In genomic region chr5:132837420-132837819, GRCm38 (mm10) we compare ENCODE assay signal across 21 mouse cellular contexts.
DNase-seq lines count a peak whose midpoint lies in the region; ATAC-seq and TF ChIP-seq lines count a peak whose summit lies in the region.
"Had no signal": no experiment of that assay in that cellular context is flagged by ENCODE, and none has a peak within 500 bp of the region (broad histone marks: within the 10 kb centered on the region; RNA-seq: fewer than 3 reads in every experiment).

No protein-coding gene starts in this region.

- H3K4me1 ChIP-seq in forebrain, embryonic 14.5 days (ENCODE audit: control insufficient read depth, insufficient read depth, low read length): no peaks in the 10 kb centered on the region
- H3K4me1 ChIP-seq in forebrain, embryonic 16.5 days (replicated peaks; ENCODE audit: control insufficient read depth, insufficient read depth, low read length): no peaks in the 10 kb centered on the region
- H3K4me1 ChIP-seq in kidney, postnatal 0 days (replicated peaks; ENCODE audit: insufficient read depth, low read length): no peaks in the 10 kb centered on the region
- H3K4me1 ChIP-seq in midbrain, embryonic 14.5 days (ENCODE audit: control insufficient read depth, insufficient read depth, low read length): no peaks in the 10 kb centered on the region
- no peaks in the 10 kb centered on the region for H3K4me1 ChIP-seq in midbrain, embryonic 13.5 days (replicated peaks)
- H3K4me1 ChIP-seq: embryonic facial prominence, embryonic 15.5 days; forebrain, embryonic 15.5 days; heart, embryonic 15.5 days; hindbrain, embryonic 13.5 days had no signal

- TF ChIP-seq CTCF in kidney, postnatal 0 days (IDR thresholded peaks at IDR 0.05; ENCODE audit: low read depth): no peak

- H3K4me2 ChIP-seq in forebrain, embryonic 14.5 days (ENCODE audit: low read length): no peak overlapping the region
- no peak overlapping the region for H3K4me2 ChIP-seq in forebrain, embryonic 16.5 days (ENCODE audit: low read length)
- no peak overlapping the region for H3K4me2 ChIP-seq in kidney, postnatal 0 days (ENCODE audit: low read length)
- H3K4me2 ChIP-seq in midbrain, embryonic 14.5 days (ENCODE audit: low read length): no peak overlapping the region
- no peak overlapping the region for H3K4me2 ChIP-seq in midbrain, embryonic 13.5 days (replicated peaks)
- H3K4me2 ChIP-seq: embryonic facial prominence, embryonic 15.5 days; forebrain, embryonic 15.5 days; heart, embryonic 11.5 days; heart, embryonic 15.5 days; hindbrain, embryonic 13.5 days had no signal

- H3K9ac ChIP-seq in forebrain, embryonic 14.5 days (ENCODE audit: low read length): no peak overlapping the region
- H3K9ac ChIP-seq in forebrain, embryonic 16.5 days (replicated peaks; ENCODE audit: low read depth, low read length): no peak overlapping the region
- H3K9ac ChIP-seq in kidney, postnatal 0 days (ENCODE audit: low read depth, low read length): no peak overlapping the region
- no peak overlapping the region for H3K9ac ChIP-seq in midbrain, embryonic 14.5 days (replicated peaks; ENCODE audit: low read length)
- no peak overlapping the region for H3K9ac ChIP-seq in midbrain, embryonic 13.5 days (replicated peaks)
- H3K9ac ChIP-seq: embryonic facial prominence, embryonic 15.5 days; forebrain, embryonic 15.5 days; heart, embryonic 15.5 days; hindbrain, embryonic 13.5 days had no signal

- WGBS in forebrain, embryonic 14.5 days: 29% methylated on average over 2 of the region's 2 CpGs
- WGBS in forebrain, embryonic 16.5 days: 26% methylated on average over 2 of the region's 2 CpGs
- 8% methylated on average over 2 of the region's 2 CpGs for WGBS in kidney, postnatal 0 days
- WGBS in midbrain, embryonic 14.5 days: 40% methylated on average over 2 of the region's 2 CpGs
- 38% methylated on average over 2 of the region's 2 CpGs for WGBS in midbrain, embryonic 13.5 days

- H3K9me3 ChIP-seq in forebrain, embryonic 14.5 days (replicated peaks; ENCODE audit: control insufficient read depth, low read length): no peaks in the 10 kb centered on the region
- no peaks in the 10 kb centered on the region for H3K9me3 ChIP-seq in forebrain, embryonic 16.5 days (ENCODE audit: control insufficient read depth, low read length)
- no peaks in the 10 kb centered on the region for H3K9me3 ChIP-seq in kidney, postnatal 0 days (replicated peaks; ENCODE audit: low read length)
- H3K9me3 ChIP-seq in midbrain, embryonic 14.5 days (ENCODE audit: control insufficient read depth, low read length): no peaks in the 10 kb centered on the region
- H3K9me3 ChIP-seq in midbrain, embryonic 13.5 days: 0 out of 2 replicates have a peak, but pooled peaks cover 2% of the 10 kb centered on the region
- H3K9me3 ChIP-seq: embryonic facial prominence, embryonic 15.5 days; forebrain, embryonic 15.5 days; heart, embryonic 15.5 days; hindbrain, embryonic 13.5 days had no signal

- no peak overlapping the region for H3K27ac ChIP-seq in forebrain, embryonic 14.5 days (ENCODE audit: low read depth, low read length)
- H3K27ac ChIP-seq in forebrain, embryonic 16.5 days (ENCODE audit: low read length): no peak overlapping the region
- H3K27ac ChIP-seq in kidney, postnatal 0 days: no peak overlapping the region
- no peak overlapping the region for H3K27ac ChIP-seq in midbrain, embryonic 14.5 days (replicated peaks; ENCODE audit: low read depth, low read length)
- no peak overlapping the region for H3K27ac ChIP-seq in midbrain, embryonic 13.5 days
- H3K27ac ChIP-seq: embryonic facial prominence, embryonic 15.5 days; forebrain, embryonic 10.5 days; forebrain, embryonic 15.5 days; heart, adult 2 months; heart, embryonic 15.5 days; hindbrain, embryonic 13.5 days had no signal

- ATAC-seq in forebrain, embryonic 14.5 days: no peak
- ATAC-seq in forebrain, embryonic 16.5 days: no peak
- no peak for ATAC-seq in kidney, postnatal 0 days (replicated peaks; ENCODE audit: low FRiP score, low read depth)
- ATAC-seq in midbrain, embryonic 14.5 days (ENCODE audit: low FRiP score, low TSS enrichment): no peak
- ATAC-seq in midbrain, embryonic 13.5 days: no peak
- no peak for ATAC-seq in frontal cortex, adult (ENCODE audit: low TSS enrichment)
- ATAC-seq: forebrain, embryonic 15.5 days had no signal

- no peaks in the 10 kb centered on the region for H3K36me3 ChIP-seq in forebrain, embryonic 14.5 days (ENCODE audit: control insufficient read depth, insufficient read depth, low read length)
- H3K36me3 ChIP-seq in forebrain, embryonic 16.5 days (ENCODE audit: control insufficient read depth, insufficient read depth): 0 out of 2 replicates have a peak, but pooled peaks cover 2% of the 10 kb centered on the region
- no peaks in the 10 kb centered on the region for H3K36me3 ChIP-seq in kidney, postnatal 0 days (ENCODE audit: insufficient read depth, low read length)
- H3K36me3 ChIP-seq in midbrain, embryonic 14.5 days (ENCODE audit: control insufficient read depth, insufficient read depth, low read length): no peaks in the 10 kb centered on the region
- no peaks in the 10 kb centered on the region for H3K36me3 ChIP-seq in midbrain, embryonic 13.5 days
- H3K36me3 ChIP-seq: embryonic facial prominence, embryonic 15.5 days; forebrain, embryonic 10.5 days; forebrain, embryonic 15.5 days; heart, embryonic 15.5 days; hindbrain, embryonic 13.5 days had no signal

- no peaks in the 10 kb centered on the region for H3K27me3 ChIP-seq in forebrain, embryonic 14.5 days (replicated peaks; ENCODE audit: control insufficient read depth, insufficient read depth, low read length)
- H3K27me3 ChIP-seq in forebrain, embryonic 16.5 days (replicated peaks; ENCODE audit: control insufficient read depth, insufficient read depth, low read length): no peaks in the 10 kb centered on the region
- H3K27me3 ChIP-seq in kidney, postnatal 0 days (ENCODE audit: insufficient read depth, low read length): no peaks in the 10 kb centered on the region
- H3K27me3 ChIP-seq in midbrain, embryonic 14.5 days (ENCODE audit: control insufficient read depth, insufficient read depth, low read length): no peaks in the 10 kb centered on the region
- no peaks in the 10 kb centered on the region for H3K27me3 ChIP-seq in midbrain, embryonic 13.5 days
- H3K27me3 ChIP-seq: embryonic facial prominence, embryonic 15.5 days; forebrain, embryonic 15.5 days; heart, embryonic 15.5 days; hindbrain, embryonic 13.5 days had no signal

- peak; percentile 22 for DNase-seq in forebrain, embryonic 14.5 days (ENCODE audit: low spot score)
- DNase-seq in kidney, postnatal 0 days (ENCODE audit: low spot score): peak; percentile 79
- DNase-seq in kidney, adult 9 months: no peak
- peak; percentile 23 for DNase-seq in midbrain, embryonic 14.5 days
- DNase-seq: adrenal gland, postnatal 10 days; cerebellum, adult 11-12 months; cerebellum, adult 9-11 months; cerebellum, postnatal 36 days; gastrocnemius, postnatal 14 days; heart, adult 2 months; heart, postnatal 14 days had no signal

- H3K4me3 ChIP-seq in forebrain, embryonic 14.5 days (ENCODE audit: low read depth, low read length): no peak overlapping the region
- no peak overlapping the region for H3K4me3 ChIP-seq in forebrain, embryonic 16.5 days (replicated peaks; ENCODE audit: low read length)
- no peak overlapping the region for H3K4me3 ChIP-seq in kidney, postnatal 0 days (replicated peaks; ENCODE audit: low read depth, low read length)
- no peak overlapping the region for H3K4me3 ChIP-seq in midbrain, embryonic 14.5 days (replicated peaks; ENCODE audit: low read depth, low read length)
- no peak overlapping the region for H3K4me3 ChIP-seq in midbrain, embryonic 13.5 days (replicated peaks)
- H3K4me3 ChIP-seq: embryonic facial prominence, embryonic 15.5 days; erythroblast, embryonic 14.5 days; forebrain, embryonic 10.5 days; forebrain, embryonic 15.5 days; heart, adult 2 months; heart, embryonic 15.5 days; hindbrain, embryonic 13.5 days had no signal
